Mouse (Mus musculus): ENCODE results near the gene Prtn3. TPM values are rescaled to one million over a fixed set of nuclear protein-coding genes. Genes with fewer than 3 reads are reported as not detected.

The Prtn3 gene
- 3.6 TPM for polyA plus RNA-seq (2015; fragmentation: Illumina TruSeq; extraction: RNeasy Lipid Tissue Mini Kit (QIAGEN cat#74804); ENCODE audit: low read depth, low replicate concordance)

DNA sequence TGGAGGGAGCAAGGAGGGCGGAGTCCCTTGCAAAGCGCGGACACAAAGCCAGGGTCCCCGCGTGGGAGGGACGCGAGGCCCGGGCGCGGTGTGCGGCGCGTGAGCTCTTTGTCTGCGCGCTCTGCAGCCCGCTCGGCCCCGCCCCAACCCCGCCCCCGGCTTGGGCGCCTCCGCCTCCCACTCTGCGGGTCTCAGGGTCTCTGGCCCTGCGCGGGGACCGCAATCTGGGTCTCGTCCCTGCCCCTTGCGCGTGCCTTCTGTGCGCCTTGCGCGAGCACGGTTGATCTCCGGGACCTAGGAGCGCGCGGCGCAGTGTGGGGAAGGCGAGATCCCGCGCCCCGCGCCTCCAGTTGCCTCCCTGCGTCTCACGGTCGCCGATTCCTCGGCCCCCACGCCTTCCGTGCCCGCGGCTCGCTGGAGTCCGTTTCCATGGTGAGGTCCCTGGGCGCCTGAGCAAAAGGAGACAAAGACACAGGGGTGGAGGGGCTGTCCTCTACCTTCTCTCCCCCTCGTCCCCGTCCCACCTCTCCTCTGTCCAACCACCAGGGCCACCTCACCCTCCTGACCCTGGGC, at the start of gene Prtn3, which contains the start of gene Plppr3:
Prtn3 (plus strand) TSS at position 187 of the 573 bp plus-strand sequence.
Plppr3 (minus strand) TSS at position 345 of the 573 bp plus-strand sequence.

DNA sequence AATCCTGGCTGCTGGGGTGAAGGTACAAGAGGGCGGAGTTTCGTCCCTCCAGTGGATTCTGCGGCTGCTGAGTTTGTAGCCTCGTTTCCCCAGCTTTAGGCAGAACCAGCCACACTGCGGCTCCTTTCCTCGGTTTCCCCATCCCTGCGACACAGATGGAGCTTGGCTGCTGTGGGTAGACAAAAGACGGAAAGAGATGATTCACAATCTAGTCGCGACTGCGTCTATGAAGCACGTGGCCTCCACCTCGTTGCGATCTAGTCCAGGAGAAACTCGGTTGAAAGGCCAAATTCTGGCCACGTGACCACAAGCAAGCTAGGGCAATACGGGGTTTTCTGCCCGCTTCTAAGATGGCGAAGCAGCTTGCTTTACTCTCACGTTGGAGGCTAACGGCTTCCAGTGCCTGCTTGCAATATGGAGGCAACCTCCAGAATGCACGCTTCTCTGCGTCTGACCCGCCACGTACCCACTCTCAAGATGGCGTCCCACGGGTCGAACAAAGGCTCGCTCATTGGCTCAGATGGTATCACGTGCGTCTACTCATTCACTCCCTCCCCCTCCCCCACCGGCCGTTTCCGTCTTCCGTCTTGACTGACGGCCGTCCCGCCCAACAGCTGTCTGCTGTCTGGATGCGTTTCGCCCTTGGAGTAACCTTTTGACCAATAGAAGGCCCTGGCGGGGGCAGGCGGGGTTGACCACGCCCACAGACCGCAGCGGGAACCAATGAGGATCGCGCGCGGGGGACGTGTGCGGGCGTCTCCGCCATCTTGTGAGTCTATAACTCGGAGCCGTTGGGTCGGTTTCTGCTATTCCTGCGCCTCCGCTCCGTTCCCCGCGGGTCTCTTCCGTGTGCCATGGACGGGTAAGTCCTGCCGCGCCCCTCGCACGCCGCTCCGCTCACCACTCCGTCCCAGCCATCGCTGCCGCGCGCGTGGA, 20.1 kb upstream of the Prtn3 start, which contains the start of gene Ptbp1:
Ptbp1 (plus strand) TSS at position 568 of the 936 bp plus-strand sequence.

DNA sequence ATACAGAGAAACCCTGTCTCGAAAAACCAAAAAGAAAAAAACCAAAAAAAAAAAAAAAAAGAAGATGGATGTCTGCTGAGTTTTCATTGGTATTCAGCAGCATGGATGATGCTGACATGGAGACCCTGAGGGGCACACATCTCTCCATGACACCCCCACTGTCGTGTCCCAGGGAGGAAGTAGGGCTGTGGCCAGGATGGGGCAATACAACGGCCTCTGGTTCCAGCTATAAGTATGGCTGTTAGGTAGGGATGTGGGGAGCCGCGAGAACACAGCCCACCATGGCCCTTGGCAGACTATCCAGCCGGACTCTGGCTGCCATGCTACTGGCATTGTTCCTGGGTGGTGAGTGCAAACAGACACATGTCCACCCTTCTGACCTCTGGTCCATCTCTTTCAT, 11.8 kb downstream of the Prtn3 start, which contains the start of gene Elane:
Elane (plus strand) TSS at position 194 of the 400 bp plus-strand sequence.

DNA sequence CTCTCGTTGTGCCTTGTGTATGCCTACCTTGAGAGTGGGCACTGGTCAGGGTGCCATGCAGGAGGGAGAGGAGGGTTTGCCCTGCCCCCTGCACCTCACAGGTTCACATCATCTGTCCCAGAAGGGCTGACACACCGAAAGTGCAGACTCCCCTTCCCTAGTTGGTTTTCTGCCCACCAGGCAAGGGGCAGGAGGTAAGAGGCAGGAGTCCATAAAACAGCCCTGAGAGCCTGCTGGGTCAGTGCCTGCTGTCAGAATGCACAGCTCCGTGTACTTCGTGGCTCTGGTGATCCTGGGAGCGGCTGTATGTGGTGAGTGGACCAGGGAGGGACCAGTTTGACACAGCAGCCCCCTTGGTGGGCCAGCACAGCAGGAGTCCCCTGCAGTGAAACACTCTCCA, 16.4 kb downstream of the Prtn3 start, which contains the start of gene Cfd:
Cfd (plus strand) TSS at position 184 of the 400 bp plus-strand sequence.

DNA sequence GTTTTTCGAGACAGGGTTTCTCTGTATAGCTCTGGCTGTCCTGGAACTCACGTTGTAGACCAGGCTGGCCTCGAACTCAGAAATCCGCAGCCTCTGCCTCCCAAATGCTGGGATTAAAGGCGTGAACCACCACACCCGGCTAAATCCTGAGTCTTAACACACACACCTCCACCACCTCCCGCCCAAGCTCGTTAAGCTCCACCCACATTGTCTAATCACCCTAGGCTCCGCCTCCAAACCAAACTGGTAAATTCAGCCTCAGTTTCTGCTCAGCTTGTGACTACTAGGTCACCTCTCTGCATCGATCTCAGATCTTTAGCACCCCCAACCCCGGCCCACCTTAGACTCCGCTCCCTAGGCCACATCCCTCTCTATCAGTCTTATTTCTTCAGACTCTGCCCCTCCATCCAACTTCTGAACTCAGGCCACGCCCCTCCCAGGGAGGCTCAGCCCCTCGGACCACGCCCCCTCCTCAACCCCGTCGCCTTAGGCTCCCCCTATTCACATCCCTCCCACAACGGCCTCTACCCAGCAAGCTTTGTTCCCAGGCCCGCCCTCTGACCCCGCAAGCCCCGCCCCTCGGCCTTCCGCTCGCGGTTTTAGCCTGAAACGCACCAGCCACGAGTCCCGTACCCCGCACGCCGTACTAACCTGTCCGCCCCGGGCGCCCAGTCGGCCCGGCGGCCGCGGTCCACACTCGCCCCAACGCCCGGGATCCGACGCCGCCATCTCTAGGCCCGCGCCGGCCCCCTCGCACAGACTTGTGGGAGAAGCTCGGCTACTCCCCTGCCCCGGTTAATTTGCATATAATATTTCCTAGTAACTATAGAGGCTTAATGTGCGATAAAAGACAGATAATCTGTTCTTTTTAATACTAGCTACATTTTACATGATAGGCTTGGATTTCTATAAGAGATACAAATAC, 34.2 kb downstream of the Prtn3 start, which contains the start of gene Med16:
Med16 (minus strand) TSS at position 757 of the 925 bp plus-strand sequence.

DNA sequence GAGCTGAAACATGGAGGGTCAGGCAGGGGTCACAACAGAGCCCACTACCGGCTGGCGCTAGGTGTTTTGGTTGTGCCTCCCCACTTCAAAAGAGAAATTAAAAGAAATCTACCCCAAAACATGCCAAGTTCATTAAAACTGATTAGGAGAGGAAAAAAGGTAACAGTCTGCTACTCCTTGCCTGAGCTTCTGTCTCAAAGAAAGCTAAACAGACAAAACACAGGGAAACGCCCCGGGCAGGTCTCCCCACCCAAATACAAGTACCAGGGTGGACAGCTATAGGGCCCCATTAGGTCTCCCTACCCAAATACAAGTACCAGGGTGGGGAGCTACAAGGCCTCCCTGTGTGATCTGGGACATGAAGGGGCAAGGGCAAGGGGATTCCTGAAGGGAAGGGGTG, 36.3 kb downstream of the Prtn3 start, which contains the start of gene Gm26602:
Gm26602 (plus strand) TSS at position 301 of the 400 bp plus-strand sequence.

DNA sequence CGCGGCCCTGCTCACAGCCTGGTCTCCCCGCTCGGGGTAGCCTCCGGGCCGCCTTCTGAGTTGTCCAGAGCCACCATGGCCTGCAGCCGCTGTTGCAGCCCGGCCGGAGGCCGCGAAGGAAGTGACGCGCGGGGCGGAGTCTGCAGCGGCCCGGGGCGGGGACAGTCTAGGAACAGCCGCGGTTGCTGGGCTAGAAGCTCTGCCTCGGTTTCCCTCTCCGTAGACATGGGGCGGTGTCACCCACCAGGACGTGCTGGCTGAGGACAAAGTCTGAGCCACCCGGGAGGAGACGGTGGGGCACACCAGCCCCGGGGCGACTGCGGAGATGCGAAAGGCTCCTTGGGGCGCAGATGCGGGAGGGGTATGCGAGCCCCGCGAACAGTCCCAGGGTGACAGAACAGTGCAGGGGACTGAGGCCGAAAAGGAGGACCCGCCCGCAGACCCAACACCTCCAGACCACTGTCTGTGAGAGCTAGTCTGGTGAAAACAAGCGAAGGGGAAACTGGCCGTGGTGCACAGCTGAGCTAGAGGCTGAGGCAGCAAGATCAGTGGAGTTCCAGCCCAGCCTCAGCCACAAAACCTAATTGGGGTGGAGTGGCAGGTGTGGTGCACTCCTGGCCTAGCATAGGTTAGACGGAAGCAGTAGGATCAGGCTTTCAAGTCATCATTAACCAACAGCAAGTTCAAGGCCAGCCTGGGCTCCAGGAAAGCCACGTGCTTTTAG, 42.7 kb downstream of the Prtn3 start, which contains the start of gene Kiss1r:
Kiss1r (plus strand) TSS at position 164 of the 724 bp plus-strand sequence.

DNA sequence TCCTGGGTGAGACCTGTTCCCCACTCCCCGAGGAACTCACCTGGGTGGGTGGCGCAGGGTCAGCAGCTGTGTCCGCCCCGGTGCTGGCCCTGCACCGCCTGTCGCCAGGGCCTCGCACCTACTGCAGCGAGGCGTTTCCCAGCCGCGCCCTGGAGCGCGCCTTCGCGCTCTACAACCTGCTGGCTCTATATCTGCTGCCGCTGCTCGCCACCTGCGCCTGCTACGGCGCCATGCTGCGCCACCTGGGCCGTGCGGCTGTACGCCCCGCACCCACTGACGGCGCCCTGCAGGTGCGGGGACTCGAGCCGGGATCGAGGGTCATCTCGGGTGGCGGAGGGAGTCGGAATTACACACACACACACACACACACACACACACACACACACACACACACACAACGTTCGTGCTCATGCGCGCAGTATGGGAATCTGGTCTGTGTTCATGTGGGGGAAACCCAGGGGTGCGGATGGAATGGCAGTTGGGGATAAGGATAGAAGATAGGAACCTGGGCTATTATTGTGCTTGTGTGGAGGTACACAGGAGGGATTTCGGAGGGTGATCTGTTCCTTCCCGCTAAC, 46.8 kb downstream of the Prtn3 start, which contains the start of gene R3hdm4:
R3hdm4 (minus strand) TSS at position 251 of the 578 bp plus-strand sequence.

DNA sequence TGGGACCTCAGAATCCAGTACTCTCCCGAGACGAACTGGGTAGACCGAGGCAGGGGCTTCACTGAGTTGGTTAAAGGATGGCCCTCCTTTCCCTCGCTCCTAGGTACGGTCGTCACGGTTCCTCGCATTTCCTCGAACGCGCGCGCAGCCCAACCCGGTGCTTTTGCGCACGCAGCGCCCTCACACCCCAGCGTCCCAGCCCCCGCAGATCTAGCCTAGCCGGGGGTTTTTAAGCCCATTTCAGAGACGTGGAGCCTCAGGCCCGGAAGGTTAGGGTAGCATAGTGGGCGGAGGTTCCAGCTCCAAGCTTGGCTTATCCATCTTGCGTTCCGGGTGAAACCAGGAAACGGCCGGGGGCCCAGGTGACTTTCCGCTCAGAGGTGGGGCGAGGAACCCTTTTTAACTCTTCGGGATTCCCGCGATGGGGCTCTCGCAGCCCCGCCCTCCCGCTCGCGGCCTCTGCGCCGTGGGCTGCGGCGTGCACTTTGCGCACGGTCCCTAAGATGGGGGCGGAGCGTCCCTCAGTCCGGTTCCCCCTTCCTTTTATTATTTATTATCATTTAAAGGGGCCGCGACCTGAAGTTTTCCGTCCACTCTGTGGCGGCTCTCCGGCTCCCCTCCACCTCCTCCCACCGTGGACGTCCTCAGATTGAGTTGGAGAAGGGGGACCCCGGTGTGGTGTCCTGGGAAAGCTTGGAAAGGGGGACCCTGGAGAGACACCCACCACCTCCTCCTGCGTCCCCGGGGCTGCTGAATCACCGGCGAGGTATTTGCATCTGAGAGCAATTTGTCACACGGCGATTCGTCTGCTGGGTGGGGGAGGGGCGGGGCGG, 52.4 kb downstream of the Prtn3 start, which contains the start of gene Arid3a:
Arid3a (plus strand) TSS at position 553 of the 833 bp plus-strand sequence.

Other genes starting within 250 kb of the Prtn3 start
- gene Shc2, start 236.6 kb upstream of the Prtn3 start, polyA plus RNA-seq (2015; fragmentation: Illumina TruSeq; extraction: RNeasy Lipid Tissue Mini Kit (QIAGEN cat#74804); ENCODE audit: low read depth, low replicate concordance) = 35.0 TPM
- gene Odf3l2, start 228.7 kb upstream of the Prtn3 start, polyA plus RNA-seq (2015; fragmentation: Illumina TruSeq; extraction: RNeasy Lipid Tissue Mini Kit (QIAGEN cat#74804); ENCODE audit: low read depth, low replicate concordance) = 0.51 TPM
- not detected for gene Madcam1, start 209.9 kb upstream of the Prtn3 start, polyA plus RNA-seq (2015; fragmentation: Illumina TruSeq; extraction: RNeasy Lipid Tissue Mini Kit (QIAGEN cat#74804); ENCODE audit: low read depth, low replicate concordance)
- 74.3 TPM for gene Tpgs1, start 205.1 kb upstream of the Prtn3 start, polyA plus RNA-seq (2015; fragmentation: Illumina TruSeq; extraction: RNeasy Lipid Tissue Mini Kit (QIAGEN cat#74804); ENCODE audit: low read depth, low replicate concordance)
- 97.1 TPM for gene Cdc34, start 192.3 kb upstream of the Prtn3 start, polyA plus RNA-seq (2015; fragmentation: Illumina TruSeq; extraction: RNeasy Lipid Tissue Mini Kit (QIAGEN cat#74804); ENCODE audit: low read depth, low replicate concordance)
- gene Gzmm, start 185.5 kb upstream of the Prtn3 start, polyA plus RNA-seq (2015; fragmentation: Illumina TruSeq; extraction: RNeasy Lipid Tissue Mini Kit (QIAGEN cat#74804); ENCODE audit: low read depth, low replicate concordance) = 1.4 TPM
- gene Bsg, start 170.0 kb upstream of the Prtn3 start, polyA plus RNA-seq (2015; fragmentation: Illumina TruSeq; extraction: RNeasy Lipid Tissue Mini Kit (QIAGEN cat#74804); ENCODE audit: low read depth, low replicate concordance) = 910 TPM
- gene Hcn2, start 157.8 kb upstream of the Prtn3 start, polyA plus RNA-seq (2015; fragmentation: Illumina TruSeq; extraction: RNeasy Lipid Tissue Mini Kit (QIAGEN cat#74804); ENCODE audit: low read depth, low replicate concordance) = 80.2 TPM
- 35.3 TPM for gene Polrmt, start 127.9 kb upstream of the Prtn3 start, polyA plus RNA-seq (2015; fragmentation: Illumina TruSeq; extraction: RNeasy Lipid Tissue Mini Kit (QIAGEN cat#74804); ENCODE audit: low read depth, low replicate concordance)
- 4.3 TPM for gene Fgf22, start 119.4 kb upstream of the Prtn3 start, polyA plus RNA-seq (2015; fragmentation: Illumina TruSeq; extraction: RNeasy Lipid Tissue Mini Kit (QIAGEN cat#74804); ENCODE audit: low read depth, low replicate concordance)
- gene Rnf126, start 107.5 kb upstream of the Prtn3 start, polyA plus RNA-seq (2015; fragmentation: Illumina TruSeq; extraction: RNeasy Lipid Tissue Mini Kit (QIAGEN cat#74804); ENCODE audit: low read depth, low replicate concordance) = 69.6 TPM
- 2.0 TPM for gene Fstl3, start 97.2 kb upstream of the Prtn3 start, polyA plus RNA-seq (2015; fragmentation: Illumina TruSeq; extraction: RNeasy Lipid Tissue Mini Kit (QIAGEN cat#74804); ENCODE audit: low read depth, low replicate concordance)
- 0.85 TPM for gene Prss57, start 83.5 kb upstream of the Prtn3 start, polyA plus RNA-seq (2015; fragmentation: Illumina TruSeq; extraction: RNeasy Lipid Tissue Mini Kit (QIAGEN cat#74804); ENCODE audit: low read depth, low replicate concordance)
- 175 TPM for gene Palm, start 80.9 kb upstream of the Prtn3 start, polyA plus RNA-seq (2015; fragmentation: Illumina TruSeq; extraction: RNeasy Lipid Tissue Mini Kit (QIAGEN cat#74804); ENCODE audit: low read depth, low replicate concordance)
- not detected for gene Misp, start 53.5 kb upstream of the Prtn3 start, polyA plus RNA-seq (2015; fragmentation: Illumina TruSeq; extraction: RNeasy Lipid Tissue Mini Kit (QIAGEN cat#74804); ENCODE audit: low read depth, low replicate concordance)
- 25.7 TPM for gene Ptbp1, start 20.0 kb upstream of the Prtn3 start, polyA plus RNA-seq (2015; fragmentation: Illumina TruSeq; extraction: RNeasy Lipid Tissue Mini Kit (QIAGEN cat#74804); ENCODE audit: low read depth, low replicate concordance)
- gene Plppr3, start 158 bp downstream of the Prtn3 start, polyA plus RNA-seq (2015; fragmentation: Illumina TruSeq; extraction: RNeasy Lipid Tissue Mini Kit (QIAGEN cat#74804); ENCODE audit: low read depth, low replicate concordance) = 49.3 TPM
- gene Elane, start 11.8 kb downstream of the Prtn3 start, polyA plus RNA-seq (2015; fragmentation: Illumina TruSeq; extraction: RNeasy Lipid Tissue Mini Kit (QIAGEN cat#74804); ENCODE audit: low read depth, low replicate concordance) = not detected
- gene Cfd, start 16.4 kb downstream of the Prtn3 start, polyA plus RNA-seq (2015; fragmentation: Illumina TruSeq; extraction: RNeasy Lipid Tissue Mini Kit (QIAGEN cat#74804); ENCODE audit: low read depth, low replicate concordance) = not detected
- 32.0 TPM for gene Med16, start 34.4 kb downstream of the Prtn3 start, polyA plus RNA-seq (2015; fragmentation: Illumina TruSeq; extraction: RNeasy Lipid Tissue Mini Kit (QIAGEN cat#74804); ENCODE audit: low read depth, low replicate concordance)
- not detected for gene Gm26602, start 36.4 kb downstream of the Prtn3 start, polyA plus RNA-seq (2015; fragmentation: Illumina TruSeq; extraction: RNeasy Lipid Tissue Mini Kit (QIAGEN cat#74804); ENCODE audit: low read depth, low replicate concordance)
- 4.0 TPM for gene Kiss1r, start 42.5 kb downstream of the Prtn3 start, polyA plus RNA-seq (2015; fragmentation: Illumina TruSeq; extraction: RNeasy Lipid Tissue Mini Kit (QIAGEN cat#74804); ENCODE audit: low read depth, low replicate concordance)
- 241 TPM for gene R3hdm4, start 46.7 kb downstream of the Prtn3 start, polyA plus RNA-seq (2015; fragmentation: Illumina TruSeq; extraction: RNeasy Lipid Tissue Mini Kit (QIAGEN cat#74804); ENCODE audit: low read depth, low replicate concordance)
- gene Arid3a, start 52.6 kb downstream of the Prtn3 start, polyA plus RNA-seq (2015; fragmentation: Illumina TruSeq; extraction: RNeasy Lipid Tissue Mini Kit (QIAGEN cat#74804); ENCODE audit: low read depth, low replicate concordance) = 2.3 TPM
- gene Wdr18, start 85.7 kb downstream of the Prtn3 start, polyA plus RNA-seq (2015; fragmentation: Illumina TruSeq; extraction: RNeasy Lipid Tissue Mini Kit (QIAGEN cat#74804); ENCODE audit: low read depth, low replicate concordance) = 34.3 TPM
- gene Grin3b, start 96.2 kb downstream of the Prtn3 start, polyA plus RNA-seq (2015; fragmentation: Illumina TruSeq; extraction: RNeasy Lipid Tissue Mini Kit (QIAGEN cat#74804); ENCODE audit: low read depth, low replicate concordance) = not detected
- gene Tmem259, start 109.9 kb downstream of the Prtn3 start, polyA plus RNA-seq (2015; fragmentation: Illumina TruSeq; extraction: RNeasy Lipid Tissue Mini Kit (QIAGEN cat#74804); ENCODE audit: low read depth, low replicate concordance) = 89.3 TPM
- gene Cnn2, start 114.1 kb downstream of the Prtn3 start, polyA plus RNA-seq (2015; fragmentation: Illumina TruSeq; extraction: RNeasy Lipid Tissue Mini Kit (QIAGEN cat#74804); ENCODE audit: low read depth, low replicate concordance) = 6.4 TPM
- gene Abca7, start 122.0 kb downstream of the Prtn3 start, polyA plus RNA-seq (2015; fragmentation: Illumina TruSeq; extraction: RNeasy Lipid Tissue Mini Kit (QIAGEN cat#74804); ENCODE audit: low read depth, low replicate concordance) = 8.2 TPM
- 3.5 TPM for gene Arhgap45, start 142.2 kb downstream of the Prtn3 start, polyA plus RNA-seq (2015; fragmentation: Illumina TruSeq; extraction: RNeasy Lipid Tissue Mini Kit (QIAGEN cat#74804); ENCODE audit: low read depth, low replicate concordance)
- gene Polr2e, start 165.3 kb downstream of the Prtn3 start, polyA plus RNA-seq (2015; fragmentation: Illumina TruSeq; extraction: RNeasy Lipid Tissue Mini Kit (QIAGEN cat#74804); ENCODE audit: low read depth, low replicate concordance) = 134 TPM
- gene Gpx4, start 172.7 kb downstream of the Prtn3 start, polyA plus RNA-seq (2015; fragmentation: Illumina TruSeq; extraction: RNeasy Lipid Tissue Mini Kit (QIAGEN cat#74804); ENCODE audit: low read depth, low replicate concordance) = 889 TPM
- 11.7 TPM for gene Sbno2, start 231.1 kb downstream of the Prtn3 start, polyA plus RNA-seq (2015; fragmentation: Illumina TruSeq; extraction: RNeasy Lipid Tissue Mini Kit (QIAGEN cat#74804); ENCODE audit: low read depth, low replicate concordance)
- gene Stk11, start 241.3 kb downstream of the Prtn3 start, polyA plus RNA-seq (2015; fragmentation: Illumina TruSeq; extraction: RNeasy Lipid Tissue Mini Kit (QIAGEN cat#74804); ENCODE audit: low read depth, low replicate concordance) = 71.6 TPM